Mouse (Mus musculus): Measurements from ENCODE around the gene Adgrl3. TPM values are rescaled to one million over a fixed set of nuclear protein-coding genes. Genes with fewer than 3 reads are reported as not detected.

Adgrl3 gene
- polyA plus RNA-seq, 1 experiment from 2014 or later: 9.0 TPM

GRCm38 (mm10) chr5:81686845-81687244 is 666.9 kb downstream of the Adgrl3 start:
- Histone ChIP-seq H3K4me1 (no peaks in the 10 kb centered on the region), H3K4me3 (no peak overlapping the region)

GRCm38 (mm10) chr5:81729620-81730019 is 709.7 kb downstream of the Adgrl3 start:
- Histone ChIP-seq H3K9me3 (no peaks in the 10 kb centered on the region), H3K4me3 (no peak overlapping the region), H3K27ac (no peak overlapping the region), H3K4me1 (no peaks in the 10 kb centered on the region), H3K36me3 (no peaks in the 10 kb centered on the region), H3K27me3 (ENCODE audit: insufficient read depth, poor library complexity, severe bottlenecking) (no peaks in the 10 kb centered on the region)
- WGBS: 84% methylated on average over 3 of the region's 3 CpGs
- DNase-seq (ENCODE audit: low spot score): no peak

More at GRCm38 (mm10) chr5:81686845-81687244, 666.9 kb downstream of the Adgrl3 start:
- 77% methylated on average over 4 of the region's 4 CpGs for WGBS
- H3K36me3 ChIP-seq: no peaks in the 10 kb centered on the region
- no peaks in the 10 kb centered on the region for H3K27me3 ChIP-seq (ENCODE audit: insufficient read depth, poor library complexity, severe bottlenecking)
- H3K27ac ChIP-seq: no peak overlapping the region
- H3K9me3 ChIP-seq: no peaks in the 10 kb centered on the region
- no peak for DNase-seq (ENCODE audit: low spot score)

GRCm38 (mm10) chr5:81736008-81736407 is 716.1 kb downstream of the Adgrl3 start:
- Histone ChIP-seq H3K4me1 (no peaks in the 10 kb centered on the region), H3K4me3 (no peak overlapping the region), H3K27me3 (ENCODE audit: insufficient read depth, poor library complexity, severe bottlenecking) (no peaks in the 10 kb centered on the region), H3K36me3 (no peaks in the 10 kb centered on the region), H3K9me3 (no peaks in the 10 kb centered on the region), H3K27ac (no peak overlapping the region)
- WGBS: 84% methylated on average over 3 of the region's 3 CpGs
- DNase-seq (ENCODE audit: low spot score): no peak

GRCm38 (mm10) chr5:81738286-81739032 is 718.5 kb downstream of the Adgrl3 start:
- WGBS: 72% methylated on average over 3 of the region's 3 CpGs
- H3K36me3 ChIP-seq: no peaks in the 10 kb centered on the region
- H3K9me3 ChIP-seq: no peaks in the 10 kb centered on the region
- no peak for DNase-seq (ENCODE audit: low spot score)
- no peak overlapping the region for H3K4me3 ChIP-seq
- H3K27ac ChIP-seq: no peak overlapping the region
- no peaks in the 10 kb centered on the region for H3K27me3 ChIP-seq (ENCODE audit: insufficient read depth, poor library complexity, severe bottlenecking)
- no peaks in the 10 kb centered on the region for H3K4me1 ChIP-seq

GRCm38 (mm10) chr5:81752426-81752825 is 732.5 kb downstream of the Adgrl3 start:
- H3K27me3 ChIP-seq (ENCODE audit: insufficient read depth, poor library complexity, severe bottlenecking): no peaks in the 10 kb centered on the region
- no peaks in the 10 kb centered on the region for H3K36me3 ChIP-seq
- WGBS: 90% methylated on average over 3 of the region's 3 CpGs
- H3K27ac ChIP-seq: no peak overlapping the region
- H3K4me3 ChIP-seq: no peak overlapping the region
- H3K4me1 ChIP-seq: no peaks in the 10 kb centered on the region
- DNase-seq (ENCODE audit: low spot score): no peak
- no peaks in the 10 kb centered on the region for H3K9me3 ChIP-seq

- no peak for DNase-seq (ENCODE audit: low spot score)
- Histone ChIP-seq H3K4me1 (no peaks in the 10 kb centered on the region), H3K27me3 (ENCODE audit: insufficient read depth, poor library complexity, severe bottlenecking) (no peaks in the 10 kb centered on the region), H3K27ac (no peak overlapping the region), H3K36me3 (no peaks in the 10 kb centered on the region), H3K4me3 (no peak overlapping the region), H3K9me3 (no peaks in the 10 kb centered on the region)
- 78% methylated on average over 2 of the region's 2 CpGs for WGBS
These were observed 735.8 kb downstream of the Adgrl3 start for GRCm38 (mm10) chr5:81755711-81756110.

- WGBS: 83% methylated on average over 7 of the region's 7 CpGs
- Histone ChIP-seq H3K9me3 (no peaks in the 10 kb centered on the region), H3K27ac (no peak overlapping the region)
These were observed 737.3 kb downstream of the Adgrl3 start for GRCm38 (mm10) chr5:81757093-81757725.

GRCm38 (mm10) chr5:81776234-81776633 is 756.3 kb downstream of the Adgrl3 start:
- Histone ChIP-seq H3K27ac (no peak overlapping the region), H3K27me3 (ENCODE audit: insufficient read depth, poor library complexity, severe bottlenecking) (no peaks in the 10 kb centered on the region), H3K9me3 (no peaks in the 10 kb centered on the region), H3K4me1 (no peaks in the 10 kb centered on the region), H3K36me3 (no peaks in the 10 kb centered on the region), H3K4me3 (no peak overlapping the region)
- 91% methylated on average over 5 of the region's 5 CpGs for WGBS
- DNase-seq (ENCODE audit: low spot score): no peak

More at GRCm38 (mm10) chr5:81757093-81757725, 737.3 kb downstream of the Adgrl3 start:
- Histone ChIP-seq H3K27me3 (ENCODE audit: insufficient read depth, poor library complexity, severe bottlenecking) (no peaks in the 10 kb centered on the region), H3K4me3 (no peak overlapping the region), H3K4me1 (no peaks in the 10 kb centered on the region), H3K36me3 (no peaks in the 10 kb centered on the region)
- no peak for DNase-seq (ENCODE audit: low spot score)

GRCm38 (mm10) chr5:81776746-81777145 is 756.8 kb downstream of the Adgrl3 start:
- Histone ChIP-seq H3K36me3 (no peaks in the 10 kb centered on the region), H3K9me3 (no peaks in the 10 kb centered on the region), H3K4me3 (no peak overlapping the region), H3K27me3 (ENCODE audit: insufficient read depth, poor library complexity, severe bottlenecking) (no peaks in the 10 kb centered on the region), H3K27ac (no peak overlapping the region), H3K4me1 (no peaks in the 10 kb centered on the region; the same call in 1 of the 2 replicates)
- no peak for DNase-seq (ENCODE audit: low spot score)
- WGBS: 78% methylated on average over 5 of the region's 5 CpGs

GRCm38 (mm10) chr5:81784770-81785169 is 764.8 kb downstream of the Adgrl3 start:
- no peaks in the 10 kb centered on the region for H3K36me3 ChIP-seq
- no peak overlapping the region for H3K27ac ChIP-seq
- 65% methylated on average over 8 of the region's 8 CpGs for WGBS
- no peaks in the 10 kb centered on the region for H3K9me3 ChIP-seq
- H3K4me1 ChIP-seq: no peaks in the 10 kb centered on the region; the same call in 1 of the 2 replicates
- no peaks in the 10 kb centered on the region for H3K27me3 ChIP-seq (ENCODE audit: insufficient read depth, poor library complexity, severe bottlenecking)
- DNase-seq (ENCODE audit: low spot score): no peak
- no peak overlapping the region for H3K4me3 ChIP-seq

GRCm38 (mm10) chr5:81790710-81791109 is 770.8 kb downstream of the Adgrl3 start:
- DNase-seq (ENCODE audit: low spot score): no peak
- Histone ChIP-seq H3K27ac (no peak overlapping the region), H3K9me3 (no peaks in the 10 kb centered on the region), H3K4me1 (no peaks in the 10 kb centered on the region), H3K4me3 (no peak overlapping the region), H3K27me3 (ENCODE audit: insufficient read depth, poor library complexity, severe bottlenecking) (no peaks in the 10 kb centered on the region), H3K36me3 (peaks cover 3% of the 10 kb centered on the region; the same call in 1 of the 2 replicates)
- 80% methylated on average over 1 of the region's 1 CpGs for WGBS

- H3K27me3 ChIP-seq (ENCODE audit: insufficient read depth, poor library complexity, severe bottlenecking): no peaks in the 10 kb centered on the region
- 90% methylated on average over 9 of the region's 9 CpGs for WGBS
- H3K9me3 ChIP-seq: no peaks in the 10 kb centered on the region
- H3K4me1 ChIP-seq: no peaks in the 10 kb centered on the region
- peaks cover 3% of the 10 kb centered on the region; the same call in 1 of the 2 replicates for H3K36me3 ChIP-seq
- no peak overlapping the region for H3K27ac ChIP-seq
- DNase-seq (ENCODE audit: low spot score): no peak
- H3K4me3 ChIP-seq: no peak overlapping the region
These were observed 774.2 kb downstream of the Adgrl3 start for GRCm38 (mm10) chr5:81794125-81794524.

- WGBS: 81% methylated on average over 24 of the region's 24 CpGs
- no peaks in the 10 kb centered on the region for H3K27me3 ChIP-seq (ENCODE audit: insufficient read depth, poor library complexity, severe bottlenecking)
These were observed 774.7 kb downstream of the Adgrl3 start for GRCm38 (mm10) chr5:81794601-81795000.

More at GRCm38 (mm10) chr5:81794601-81795000, 774.7 kb downstream of the Adgrl3 start:
- Histone ChIP-seq H3K4me1 (no peaks in the 10 kb centered on the region), H3K9me3 (no peaks in the 10 kb centered on the region), H3K27ac (no peak overlapping the region), H3K36me3 (peaks cover 3% of the 10 kb centered on the region; the same call in 1 of the 2 replicates), H3K4me3 (no peak overlapping the region; the same call in 1 of the 2 replicates)
- DNase-seq (ENCODE audit: low spot score): no peak
